Mouse (Mus musculus) cortical plate, adult 2 months (tissue): ENCODE results near the gene Nubp1.

Experiments used
- CTCF ChIP-seq: fragments of 200-500 bp; IDR thresholded peaks from 2 replicates; pipeline ENCODE4 v1.5.1; 2011; ENCODE audit warnings: mild to moderate bottlenecking, control low read depth, low read length; ENCODE audit not compliant: insufficient read depth; ENCODE audit errors: extremely low read depth
- POLR2A ChIP-seq: fragments of 200-500 bp; IDR thresholded peaks from 2 replicates; pipeline ENCODE4 v1.6.1; 2011; ENCODE audit warnings: mild to moderate bottlenecking, low read length, control low read depth; ENCODE audit not compliant: insufficient read depth; ENCODE audit errors: extremely low read depth

DNA sequence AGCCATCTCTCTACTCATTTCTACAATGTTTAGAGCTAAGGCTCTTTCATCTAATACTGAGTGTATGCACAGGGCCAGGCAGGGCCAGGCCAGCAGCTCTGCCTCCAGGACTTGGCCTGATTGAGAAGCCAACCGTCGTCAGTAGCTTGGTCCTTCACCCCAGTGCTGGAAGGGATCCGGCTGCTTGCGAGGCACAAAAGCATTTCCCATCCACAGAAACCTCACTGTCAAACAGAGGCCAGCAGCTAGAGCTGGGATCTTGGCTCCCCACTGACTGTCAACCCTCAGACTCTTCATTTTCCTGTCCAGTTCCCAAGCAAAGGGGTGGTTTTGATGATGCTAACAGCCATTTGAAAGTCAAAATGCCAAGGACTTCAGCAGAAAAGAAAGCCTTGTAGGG is 39.4 kb upstream of the Nubp1 start:
- TF ChIP-seq CTCF (no peak), POLR2A (no peak)
